Mouse (Mus musculus): ENCODE data around the gene Fam76b. TPM values are rescaled to one million over a fixed set of nuclear protein-coding genes. Genes with fewer than 3 reads are reported as not detected.

Fam76b gene
- polyA plus RNA-seq, 1 experiment, result 0.30 TPM

GRCm38 (mm10) chr9:13820774-13821173 is 6.7 kb upstream of the Fam76b start:
- Histone ChIP-seq H3K9me3 (ENCODE audit: control insufficient read depth, low read length) (no peaks in the 10 kb centered on the region), H3K27me3 (ENCODE audit: control insufficient read depth) (no peaks in the 10 kb centered on the region), H3K36me3 (ENCODE audit: control insufficient read depth) (peaks cover 96% of the 10 kb centered on the region), H3K4me1 (ENCODE audit: control insufficient read depth) (peaks cover 20% of the 10 kb centered on the region), H3K4me3 (replicated peaks) (no peak overlapping the region)
- TF ChIP-seq TAL1 (IDR thresholded peaks at IDR 0.05; ENCODE audit: low read length) (no peak), GATA1 (IDR thresholded peaks at IDR 0.05; ENCODE audit: low read length) (no peak)

- TF ChIP-seq TAL1 (IDR thresholded peaks at IDR 0.05; ENCODE audit: low read length) (peak; percentile 72), GATA1 (IDR thresholded peaks at IDR 0.05; ENCODE audit: low read length) (peak; percentile 81)
- H3K4me3 ChIP-seq (replicated peaks), result peak overlapping the region; percentile 80
- H3K36me3 ChIP-seq (ENCODE audit: control insufficient read depth), result peaks cover 63% of the 10 kb centered on the region
- H3K9me3 ChIP-seq (ENCODE audit: control insufficient read depth, low read length), result no peaks in the 10 kb centered on the region
- H3K27me3 ChIP-seq (ENCODE audit: control insufficient read depth), result no peaks in the 10 kb centered on the region
- H3K4me1 ChIP-seq (ENCODE audit: control insufficient read depth), result peaks cover 34% of the 10 kb centered on the region
Observed at GRCm38 (mm10) chr9:13825896-13826295, 1.6 kb upstream of the Fam76b start.

- no peaks in the 10 kb centered on the region for H3K27me3 ChIP-seq (ENCODE audit: control insufficient read depth)
- H3K36me3 ChIP-seq (ENCODE audit: control insufficient read depth), result peaks cover 63% of the 10 kb centered on the region
- no peak for TF ChIP-seq TAL1 (IDR thresholded peaks at IDR 0.05; ENCODE audit: low read length)
- no peak for TF ChIP-seq GATA1 (IDR thresholded peaks at IDR 0.05; ENCODE audit: low read length)
- H3K4me3 ChIP-seq (replicated peaks), result peak overlapping the region; percentile 80
- peaks cover 37% of the 10 kb centered on the region for H3K4me1 ChIP-seq (ENCODE audit: control insufficient read depth)
- H3K9me3 ChIP-seq (ENCODE audit: control insufficient read depth, low read length), result no peaks in the 10 kb centered on the region
Observed at GRCm38 (mm10) chr9:13826391-13826805, 1.1 kb upstream of the Fam76b start.

DNA sequence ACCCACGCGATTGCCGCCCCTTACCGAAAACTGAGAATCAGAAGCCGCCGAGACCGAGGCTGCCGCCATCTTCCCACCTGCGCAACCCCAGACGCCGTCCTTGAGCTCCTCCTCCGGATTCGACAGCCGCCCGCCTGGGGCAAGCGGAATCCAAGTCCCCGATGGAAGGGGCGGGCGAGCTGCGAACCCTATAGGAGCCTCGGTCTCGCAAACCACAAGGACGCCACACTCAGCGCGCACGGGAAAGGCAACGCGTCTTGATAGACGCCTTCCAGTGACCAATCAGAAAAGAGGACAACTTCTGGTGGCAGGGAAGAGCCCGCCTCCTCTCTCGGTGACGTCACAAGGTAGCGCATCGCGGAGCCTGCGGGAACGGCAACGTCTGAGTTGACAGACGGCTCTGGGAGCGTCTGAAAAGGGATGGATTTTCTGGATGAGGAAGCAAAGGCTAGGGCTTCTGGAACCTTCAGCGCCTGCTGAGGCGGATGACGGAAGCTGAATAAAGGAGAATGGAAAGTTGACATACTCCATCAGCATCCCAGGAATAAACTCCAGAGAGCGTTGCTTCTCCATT is 597 bp upstream of the Fam76b start, which contains the start of gene Cep57:
TSS of gene Cep57 (minus strand) at position 276 of the 574 bp plus-strand sequence.
- TF ChIP-seq GATA1 (IDR thresholded peaks at IDR 0.05; ENCODE audit: low read length), result no peak
- no peaks in the 10 kb centered on the region for H3K27me3 ChIP-seq (ENCODE audit: control insufficient read depth)
- peaks cover 63% of the 10 kb centered on the region for H3K36me3 ChIP-seq (ENCODE audit: control insufficient read depth)
- H3K9me3 ChIP-seq (ENCODE audit: control insufficient read depth, low read length), result no peaks in the 10 kb centered on the region
- peaks cover 37% of the 10 kb centered on the region for H3K4me1 ChIP-seq (ENCODE audit: control insufficient read depth)
- H3K4me3 ChIP-seq (replicated peaks), result peak within 1 kb of the TSS; percentile 80

DNA sequence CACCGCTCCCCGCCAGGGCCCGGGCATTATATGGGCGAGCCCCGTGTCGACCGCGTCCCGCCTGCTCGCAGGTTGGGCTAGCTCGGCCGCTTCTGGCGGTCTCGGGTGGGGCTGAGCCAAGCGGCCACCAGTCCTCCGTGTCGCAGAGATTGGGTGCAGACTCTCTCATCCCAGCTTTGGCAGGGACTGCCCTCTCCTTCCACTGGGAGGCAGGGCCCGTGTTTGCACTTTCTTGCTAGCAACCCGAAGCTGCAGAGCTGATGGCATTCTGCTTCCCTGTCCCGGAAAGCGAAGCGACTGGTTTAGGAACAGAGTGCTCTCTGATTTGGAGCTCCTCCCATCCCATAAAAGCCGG is 548 bp downstream of the Fam76b start:
- H3K4me3 ChIP-seq (replicated peaks), result peak overlapping the region; percentile 80
- no peak for TF ChIP-seq TAL1 (IDR thresholded peaks at IDR 0.05; ENCODE audit: low read length)
- no peak for TF ChIP-seq GATA1 (IDR thresholded peaks at IDR 0.05; ENCODE audit: low read length)
- H3K36me3 ChIP-seq (ENCODE audit: control insufficient read depth), result peaks cover 63% of the 10 kb centered on the region
- no peaks in the 10 kb centered on the region for H3K27me3 ChIP-seq (ENCODE audit: control insufficient read depth)
- H3K9me3 ChIP-seq (ENCODE audit: control insufficient read depth, low read length), result no peaks in the 10 kb centered on the region
- H3K4me1 ChIP-seq (ENCODE audit: control insufficient read depth), result peaks cover 33% of the 10 kb centered on the region

- Histone ChIP-seq H3K27me3 (ENCODE audit: control insufficient read depth) (no peaks in the 10 kb centered on the region), H3K4me3 (replicated peaks) (no peak overlapping the region), H3K9me3 (ENCODE audit: control insufficient read depth, low read length) (no peaks in the 10 kb centered on the region), H3K4me1 (ENCODE audit: control insufficient read depth) (peaks cover 6% of the 10 kb centered on the region), H3K36me3 (ENCODE audit: control insufficient read depth) (peaks cover 100% of the 10 kb centered on the region)
- TF ChIP-seq GATA1 (IDR thresholded peaks at IDR 0.05; ENCODE audit: low read length) (no peak), TAL1 (IDR thresholded peaks at IDR 0.05; ENCODE audit: low read length) (no peak)
Observed at GRCm38 (mm10) chr9:13835256-13835655, 7.7 kb downstream of the Fam76b start.

DNA sequence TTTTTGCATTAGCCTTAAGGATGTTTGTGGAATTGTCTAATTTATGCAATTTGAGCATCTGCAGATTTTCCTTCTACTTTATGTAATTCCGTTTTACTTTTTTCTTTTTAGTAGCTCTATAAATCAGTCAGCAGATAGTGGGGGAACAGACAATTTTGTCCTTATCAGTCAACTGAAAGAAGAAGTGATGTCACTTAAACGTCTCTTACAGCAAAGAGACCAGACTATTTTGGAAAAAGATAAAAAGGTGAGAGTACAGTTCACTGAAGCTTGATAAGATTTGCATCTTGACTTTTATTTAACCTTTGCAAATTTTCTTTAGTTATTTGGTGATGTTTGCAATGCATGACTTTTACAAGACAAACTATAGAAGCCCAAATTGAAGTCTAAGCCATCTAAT is 9.2 kb downstream of the Fam76b start:
- Histone ChIP-seq H3K27me3 (ENCODE audit: control insufficient read depth) (no peaks in the 10 kb centered on the region), H3K9me3 (ENCODE audit: control insufficient read depth, low read length) (no peaks in the 10 kb centered on the region), H3K36me3 (ENCODE audit: control insufficient read depth) (peaks cover 100% of the 10 kb centered on the region), H3K4me1 (ENCODE audit: control insufficient read depth) (peaks cover 2% of the 10 kb centered on the region), H3K4me3 (replicated peaks) (no peak overlapping the region)
- TF ChIP-seq TAL1 (IDR thresholded peaks at IDR 0.05; ENCODE audit: low read length) (no peak), GATA1 (IDR thresholded peaks at IDR 0.05; ENCODE audit: low read length) (no peak)

GRCm38 (mm10) chr9:13847591-13847990 is 20.1 kb downstream of the Fam76b start:
- peaks cover 52% of the 10 kb centered on the region for H3K36me3 ChIP-seq (ENCODE audit: control insufficient read depth)
- no peaks in the 10 kb centered on the region for H3K4me1 ChIP-seq (ENCODE audit: control insufficient read depth)
- no peaks in the 10 kb centered on the region for H3K27me3 ChIP-seq (ENCODE audit: control insufficient read depth)
- no peak overlapping the region for H3K4me3 ChIP-seq (replicated peaks)
- TF ChIP-seq TAL1 (IDR thresholded peaks at IDR 0.05; ENCODE audit: low read length) (no peak), GATA1 (IDR thresholded peaks at IDR 0.05; ENCODE audit: low read length) (no peak)
- no peaks in the 10 kb centered on the region for H3K9me3 ChIP-seq (ENCODE audit: control insufficient read depth, low read length)

- no peaks in the 10 kb centered on the region for H3K27me3 ChIP-seq (ENCODE audit: control insufficient read depth)
- TF ChIP-seq TAL1 (IDR thresholded peaks at IDR 0.05; ENCODE audit: low read length), result no peak
- H3K4me1 ChIP-seq (ENCODE audit: control insufficient read depth), result no peaks in the 10 kb centered on the region
- peaks cover 41% of the 10 kb centered on the region for H3K36me3 ChIP-seq (ENCODE audit: control insufficient read depth)
- no peaks in the 10 kb centered on the region for H3K9me3 ChIP-seq (ENCODE audit: control insufficient read depth, low read length)
- no peak overlapping the region for H3K4me3 ChIP-seq (replicated peaks)
Observed at GRCm38 (mm10) chr9:13848481-13849480, 21.3 kb downstream of the Fam76b start.

Data from erythroblast, embryonic 14.5 days (primary cell).